Mouse (Mus musculus): ENCODE measurements around the gene 4930415O20Rik.

Gene 4930415O20Rik

DNA sequence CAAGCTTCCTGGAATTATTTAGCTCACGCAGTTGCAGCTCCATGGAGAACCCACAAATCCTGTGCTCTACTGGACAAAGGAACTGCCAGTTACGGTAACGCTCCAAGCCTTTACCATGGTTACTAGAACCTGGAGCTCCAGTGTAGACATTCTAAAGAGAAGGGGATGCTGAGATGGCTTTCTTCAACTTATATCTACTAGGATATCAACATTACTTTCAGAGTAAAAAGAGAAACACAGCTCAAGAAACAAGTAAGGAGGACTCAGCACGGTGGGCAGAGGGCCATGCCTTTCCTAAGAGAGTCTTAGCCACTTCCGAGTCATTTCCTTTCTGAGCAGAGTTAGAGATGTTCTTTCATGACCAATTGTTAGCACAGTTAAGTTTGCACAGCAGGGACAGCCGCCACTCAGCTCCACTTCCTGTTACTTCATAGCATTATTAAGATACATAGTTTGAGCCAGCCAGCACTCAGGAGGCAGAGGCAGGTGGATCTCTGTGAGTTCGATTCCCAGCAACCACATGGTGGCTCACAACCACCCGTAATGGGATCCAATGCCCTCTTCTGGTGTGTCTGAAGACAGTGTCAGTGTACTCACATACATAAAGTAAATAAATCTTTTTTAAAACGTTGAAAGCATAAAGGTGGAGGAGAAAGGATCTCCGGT, at the start of gene 4930415O20Rik, which contains the start of gene Ccnt1:
4930415O20Rik (plus strand) TSS at position 132 of the 666 bp plus-strand sequence.
Ccnt1 (minus strand) TSS at position 51 of the 666 bp plus-strand sequence.
- no peak for DNase-seq (ENCODE audit: low read depth, low spot score)

DNA sequence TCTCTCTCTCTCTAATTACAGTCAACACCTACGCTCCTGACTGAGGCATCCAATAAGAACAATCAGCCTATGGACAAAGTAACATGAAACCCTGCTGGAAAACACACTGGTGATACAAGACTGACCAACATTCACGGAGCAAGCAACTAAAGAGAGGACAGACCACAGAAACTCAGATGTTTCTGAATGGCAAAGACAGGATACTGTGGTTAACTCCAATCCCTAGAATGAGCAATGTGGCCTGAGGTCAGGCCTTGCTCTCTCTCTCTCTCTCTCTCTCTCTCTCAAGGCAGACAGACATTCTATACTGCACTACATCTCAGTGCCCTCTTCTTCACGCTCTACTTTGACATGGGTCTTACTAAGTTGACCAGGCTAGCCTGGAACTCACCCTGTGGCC, 49.6 kb upstream of the 4930415O20Rik start:
- no peak for DNase-seq (ENCODE audit: low read depth, low spot score)

DNA sequence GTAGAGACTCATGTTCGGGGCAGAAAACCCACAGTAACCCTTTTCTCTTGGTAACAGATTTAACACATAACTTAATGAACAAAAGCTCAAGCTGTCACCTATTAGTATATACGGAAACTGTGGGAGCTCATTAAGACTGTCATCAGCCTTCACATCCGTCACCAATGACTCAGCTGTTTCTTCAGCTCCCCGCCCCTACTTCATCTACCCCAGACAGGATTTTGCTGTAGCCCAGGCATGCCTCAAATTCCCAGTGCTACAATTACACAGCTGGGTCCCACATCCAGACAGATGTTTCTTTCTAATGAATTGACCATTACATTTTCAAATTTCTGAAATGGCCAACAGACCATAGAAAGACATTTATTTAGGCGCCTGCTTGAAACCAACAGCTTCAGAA, 44.7 kb upstream of the 4930415O20Rik start:
- DNase-seq (ENCODE audit: low read depth, low spot score): no peak

DNA sequence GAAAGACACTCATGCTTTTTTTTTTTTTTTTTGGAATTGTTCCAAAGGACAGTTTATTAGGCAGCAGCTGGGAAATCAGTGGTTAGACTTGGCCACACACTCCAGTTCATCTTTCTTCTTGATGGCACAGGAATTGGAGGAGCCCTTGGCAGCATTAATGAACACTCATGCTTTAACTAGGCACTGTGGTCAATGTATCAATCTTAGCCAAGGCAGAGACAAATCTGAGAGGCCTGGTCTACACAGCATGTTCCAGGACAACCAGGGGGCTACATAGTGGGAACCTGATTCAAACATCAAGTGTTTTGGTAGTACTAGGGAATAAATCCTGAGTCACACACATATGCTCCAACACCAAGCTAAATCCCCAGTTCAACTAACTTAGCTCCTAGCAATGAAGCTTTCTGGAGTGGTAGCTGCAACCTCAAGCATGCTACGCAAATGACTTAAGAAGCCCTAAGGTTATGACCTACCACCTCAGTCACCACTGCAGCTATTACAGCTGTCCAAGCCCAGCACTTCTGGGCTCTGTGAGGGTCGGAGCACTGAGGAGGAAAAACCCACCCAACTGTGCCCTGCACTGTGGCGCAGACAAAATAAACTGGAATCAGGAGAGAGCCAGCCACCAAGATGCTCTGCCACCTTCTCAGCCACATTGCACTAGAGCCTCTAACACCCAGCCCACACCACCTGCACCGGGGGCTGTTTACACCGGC, 43.6 kb upstream of the 4930415O20Rik start:
- no peak for DNase-seq (ENCODE audit: low read depth, low spot score)

DNA sequence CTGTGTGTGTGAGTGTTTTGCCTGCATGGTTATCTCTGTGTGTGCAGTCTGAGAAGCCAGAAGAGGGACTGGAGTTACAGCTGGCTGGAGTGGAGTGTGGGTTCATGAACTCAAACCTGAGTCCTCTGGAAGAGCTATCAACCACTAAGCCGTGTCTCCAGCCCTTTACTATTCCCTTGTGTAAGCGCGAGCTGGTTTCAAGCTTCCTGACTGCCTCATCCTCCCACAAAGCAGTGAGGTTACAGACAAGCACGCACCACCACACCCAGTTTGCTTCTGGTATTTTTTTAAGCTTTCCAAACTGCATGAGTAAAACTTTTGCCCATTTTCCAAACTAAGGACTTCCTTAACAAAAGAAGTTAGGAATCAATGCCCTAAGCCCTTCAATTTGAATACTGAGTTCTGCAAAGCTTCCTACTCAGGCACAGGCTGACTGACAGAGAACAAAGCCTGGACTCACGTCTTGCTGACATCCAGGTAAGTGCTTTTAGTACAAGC, 42.7 kb upstream of the 4930415O20Rik start:
- no peak for DNase-seq (ENCODE audit: low read depth, low spot score)

GRCm38 (mm10) chr15:98532281-98532680, 38.5 kb upstream of the 4930415O20Rik start:
- DNase-seq (ENCODE audit: low read depth, low spot score): no peak

DNA sequence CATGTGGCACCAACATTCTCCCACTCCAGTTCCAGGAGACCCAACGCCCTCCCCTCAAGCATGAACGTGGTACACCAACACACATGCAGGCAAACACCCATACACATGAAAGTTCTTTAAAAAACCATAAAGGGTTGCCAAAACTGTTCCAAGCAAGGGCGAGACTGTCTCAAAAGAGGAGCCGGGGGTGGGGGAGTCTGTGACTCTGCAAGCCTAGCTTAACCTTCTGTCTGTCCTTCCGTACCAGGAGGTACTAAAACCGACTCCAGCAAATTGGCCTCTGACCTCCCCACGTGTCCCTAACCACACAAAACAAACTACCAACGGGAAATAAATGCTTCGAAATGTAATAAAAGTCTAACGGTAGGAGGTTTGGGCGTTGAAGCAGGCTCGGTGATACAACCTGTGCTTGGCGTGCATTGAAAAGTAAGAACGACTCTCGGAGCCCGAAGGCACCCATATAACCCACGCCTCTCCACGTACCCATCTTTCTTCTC, 37.7 kb upstream of the 4930415O20Rik start:
- no peak for DNase-seq (ENCODE audit: low read depth, low spot score)

- peak; percentile 96 for DNase-seq (ENCODE audit: low read depth, low spot score)
Observed at GRCm38 (mm10) chr15:98533881-98534627, 36.8 kb upstream of the 4930415O20Rik start, which contains the start of gene Kansl2. Gene Kansl2, minus strand, starts transcription at chr15:98534264.

DNA sequence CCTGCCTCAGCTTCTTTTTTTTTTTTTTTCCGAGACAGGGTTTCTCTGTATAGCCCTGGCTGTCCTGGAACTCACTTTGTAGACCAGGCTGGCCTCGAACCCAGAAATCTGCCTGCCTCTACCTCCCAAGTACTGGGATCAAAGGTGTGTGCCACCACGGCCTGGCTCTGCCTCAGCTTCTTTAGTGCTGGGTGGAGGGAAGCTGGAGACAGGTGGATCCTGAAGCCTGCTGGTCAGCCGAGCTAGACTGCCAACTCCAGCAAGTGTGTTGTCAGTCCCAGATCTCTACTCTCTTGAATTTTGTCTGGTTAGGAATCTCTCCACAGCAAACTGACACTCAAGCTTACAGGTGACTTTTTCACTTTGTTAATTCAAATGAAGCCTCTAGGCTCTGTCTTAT, 34.9 kb upstream of the 4930415O20Rik start:
- no peak for DNase-seq (ENCODE audit: low read depth, low spot score)

DNA sequence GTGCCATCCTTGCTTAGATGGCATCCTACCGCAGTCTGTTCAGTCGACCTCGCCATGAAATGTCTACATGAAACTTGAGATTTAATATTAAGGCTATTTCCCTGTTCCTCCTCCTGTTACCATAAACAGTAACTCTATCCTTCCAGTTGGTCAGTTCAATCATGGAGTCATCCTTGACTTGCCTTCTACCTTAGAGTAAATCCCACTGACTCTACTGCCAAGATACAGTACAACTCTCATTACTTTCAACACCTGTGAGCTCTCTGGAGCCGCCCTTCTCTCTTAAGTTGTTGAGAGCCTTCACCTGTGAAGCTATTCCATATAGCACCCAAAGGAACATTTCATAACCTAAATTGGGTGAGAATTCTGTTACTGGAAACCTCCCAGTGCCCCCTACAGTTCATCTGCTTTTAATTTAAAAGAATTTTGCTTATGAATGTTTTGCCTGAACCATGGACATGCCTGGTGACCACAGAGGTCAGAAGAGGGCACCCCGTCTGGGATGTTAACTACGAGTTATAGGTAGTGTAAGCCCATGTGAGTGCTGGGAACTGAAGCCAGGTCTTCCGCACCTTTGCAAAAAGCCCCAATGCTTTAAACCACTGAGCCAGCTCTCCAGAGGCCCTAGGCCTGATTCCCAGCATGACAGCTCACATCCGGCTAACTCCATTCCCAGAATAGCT, 33.8 kb upstream of the 4930415O20Rik start:
- DNase-seq (ENCODE audit: low read depth, low spot score): no peak

DNA sequence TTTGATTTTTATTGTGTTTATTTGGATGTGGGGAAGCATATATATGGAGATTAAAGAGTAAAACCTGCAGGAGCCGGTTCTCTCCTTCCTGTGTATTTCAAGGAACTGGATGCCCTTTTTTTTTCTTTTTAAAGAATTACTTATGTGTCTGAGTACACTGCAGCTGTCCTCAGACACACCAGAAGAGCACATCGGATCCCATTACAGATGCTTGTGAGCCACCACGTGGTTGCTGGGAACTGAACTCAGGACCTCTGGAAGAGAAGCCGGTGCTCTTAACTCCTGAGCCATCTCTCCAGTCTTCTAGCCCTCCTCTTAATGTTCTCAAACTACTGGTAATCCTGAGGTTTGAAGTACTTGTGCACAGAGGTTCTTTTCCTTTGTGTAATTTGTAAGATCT, 32.9 kb upstream of the 4930415O20Rik start:
- no peak for DNase-seq (ENCODE audit: low read depth, low spot score)

- no peak for DNase-seq (ENCODE audit: low read depth, low spot score)
Observed at GRCm38 (mm10) chr15:98541064-98541463, 29.7 kb upstream of the 4930415O20Rik start.

GRCm38 (mm10) chr15:98543341-98543740, 27.5 kb upstream of the 4930415O20Rik start:
- no peak for DNase-seq (ENCODE audit: low read depth, low spot score)

DNA sequence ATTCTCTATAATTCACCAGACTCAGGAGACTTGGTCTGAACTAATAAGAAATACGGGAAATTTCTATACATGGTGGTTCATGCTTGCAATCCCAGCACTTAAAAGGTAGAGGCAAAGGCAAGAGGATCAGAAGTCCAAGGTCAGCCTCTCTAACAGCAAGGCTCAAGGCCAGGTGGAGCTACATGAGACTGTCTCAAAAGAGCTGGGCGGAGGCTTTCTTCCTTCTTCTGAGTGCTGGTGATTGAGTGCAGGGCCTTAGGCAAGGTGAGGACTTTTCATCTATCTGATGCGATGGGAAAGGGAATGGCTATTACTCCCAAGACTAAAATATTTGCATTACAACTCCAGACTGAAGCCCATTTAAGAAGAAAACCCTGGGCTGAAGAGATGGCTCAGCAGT, 25.7 kb upstream of the 4930415O20Rik start:
- DNase-seq (ENCODE audit: low read depth, low spot score): no peak

GRCm38 (mm10) chr15:98546843-98547242, 24.0 kb upstream of the 4930415O20Rik start:
- DNase-seq (ENCODE audit: low read depth, low spot score): no peak

DNA sequence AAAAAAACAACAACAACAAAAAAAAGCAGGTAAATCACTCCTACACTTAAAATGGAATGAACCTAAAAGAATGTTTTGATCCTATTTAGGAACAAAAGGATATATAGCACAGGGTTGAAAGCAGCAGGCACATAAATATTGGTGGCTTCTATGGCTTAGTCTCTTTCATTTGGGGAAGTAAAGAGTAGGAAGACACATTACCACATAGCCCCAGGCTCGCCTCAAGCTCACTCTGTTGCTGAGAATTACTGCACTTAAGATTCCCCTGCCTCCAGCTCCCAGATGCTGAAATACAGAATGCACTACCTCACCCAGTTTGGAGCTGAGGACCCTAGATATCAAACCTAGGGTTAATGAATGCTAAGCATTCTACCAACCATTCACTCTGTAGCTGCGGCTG, 18.0 kb upstream of the 4930415O20Rik start:
- DNase-seq (ENCODE audit: low read depth, low spot score): no peak

GRCm38 (mm10) chr15:98555881-98556280, 14.9 kb upstream of the 4930415O20Rik start:
- no peak for DNase-seq (ENCODE audit: low read depth, low spot score)

DNA sequence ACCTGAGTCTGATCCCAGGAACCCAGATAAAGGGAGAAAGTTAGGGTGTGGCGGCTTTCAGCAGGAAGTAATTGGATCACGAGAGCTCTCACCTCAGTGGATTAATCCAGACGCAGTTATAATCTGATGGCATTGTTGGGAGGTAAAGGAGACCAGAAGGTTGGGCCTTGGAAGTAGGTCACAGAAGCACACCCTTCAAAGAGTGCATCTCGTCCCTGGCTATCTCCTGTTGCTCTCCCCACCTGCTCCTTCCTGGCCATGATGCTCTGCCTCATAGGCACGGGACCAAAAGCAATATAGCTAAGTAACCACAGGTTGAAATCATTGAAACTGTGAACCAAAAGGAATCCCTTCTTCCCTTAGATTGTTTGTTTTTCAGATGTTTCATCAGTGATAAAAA, 13.6 kb upstream of the 4930415O20Rik start:
- no peak for DNase-seq (ENCODE audit: low read depth, low spot score)

GRCm38 (mm10) chr15:98566973-98567277, 3.9 kb upstream of the 4930415O20Rik start:
- no peak for DNase-seq (ENCODE audit: low read depth, low spot score)

DNA sequence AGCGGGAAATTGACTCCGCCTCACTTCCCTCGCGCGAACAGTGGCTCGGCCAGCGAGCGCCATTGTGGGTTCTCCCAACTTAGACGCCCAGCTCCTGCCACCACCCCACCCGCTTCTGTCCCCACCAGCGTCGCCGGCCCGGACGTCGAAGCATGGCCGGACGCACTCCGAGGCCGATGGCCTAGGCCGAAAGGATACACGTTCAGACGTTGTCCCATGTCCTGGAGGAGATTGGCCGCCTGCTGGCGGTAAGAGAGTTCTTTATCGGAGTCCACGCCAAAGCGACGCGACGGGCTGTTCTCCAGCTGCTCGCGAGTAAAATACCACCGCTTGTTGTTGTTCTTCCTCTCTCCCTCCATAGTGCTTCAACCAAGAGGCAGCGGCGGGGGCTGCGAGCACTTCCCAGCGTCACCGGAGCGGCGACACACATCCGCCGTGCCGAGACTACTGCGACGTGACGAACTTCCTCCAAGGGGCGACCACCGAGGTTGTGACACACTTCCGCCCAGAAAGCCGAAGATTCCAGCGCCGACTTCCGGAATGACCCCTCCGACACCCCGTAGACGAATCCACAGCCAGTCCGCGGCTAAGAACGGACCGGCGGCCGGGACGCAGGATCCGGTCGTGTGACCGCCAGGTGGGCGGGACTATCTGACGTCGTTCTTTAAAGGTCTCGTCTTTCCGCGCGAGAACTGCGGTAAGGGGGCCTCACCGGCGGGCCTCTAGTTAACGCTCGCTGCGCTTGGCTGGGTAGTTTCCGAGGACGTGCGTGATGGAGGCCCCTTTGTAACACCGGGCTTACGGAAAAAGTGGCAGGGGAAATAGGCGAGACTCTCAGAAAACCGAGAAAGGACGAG, 3.3 kb upstream of the 4930415O20Rik start:
- DNase-seq (ENCODE audit: low read depth, low spot score): peak; percentile 99
